Mouse (Mus musculus): ENCODE measurements around the gene Ppie.
"Not testable (repeated sequence)": the region's sequence is repeated elsewhere in the genome, so short reads cannot be mapped to it uniquely, and the experiment has no call there.

The Ppie gene

DNA sequence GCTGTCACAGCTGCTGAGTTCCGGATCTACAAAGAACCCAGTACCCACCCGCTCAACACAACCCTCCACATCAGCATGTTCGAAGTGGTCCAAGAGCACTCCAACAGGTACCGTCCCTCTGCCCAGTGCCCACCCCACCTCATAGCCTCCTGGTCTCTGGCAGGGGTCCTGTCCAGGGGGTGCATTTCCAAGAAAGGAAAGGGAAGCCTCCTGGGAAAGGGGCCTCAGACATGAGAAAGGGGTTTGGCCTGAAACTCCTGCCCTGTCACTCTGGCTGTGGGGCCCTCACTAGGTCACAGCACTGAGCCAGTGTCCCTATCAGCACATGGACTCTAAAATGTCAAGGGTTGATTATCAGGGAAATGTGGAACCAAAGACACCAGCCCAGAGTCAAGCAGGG lies 25.1 kb downstream of the Ppie start:
- not testable (repeated sequence) for DNase-seq (ENCODE audit: low read depth, low spot score)

DNA sequence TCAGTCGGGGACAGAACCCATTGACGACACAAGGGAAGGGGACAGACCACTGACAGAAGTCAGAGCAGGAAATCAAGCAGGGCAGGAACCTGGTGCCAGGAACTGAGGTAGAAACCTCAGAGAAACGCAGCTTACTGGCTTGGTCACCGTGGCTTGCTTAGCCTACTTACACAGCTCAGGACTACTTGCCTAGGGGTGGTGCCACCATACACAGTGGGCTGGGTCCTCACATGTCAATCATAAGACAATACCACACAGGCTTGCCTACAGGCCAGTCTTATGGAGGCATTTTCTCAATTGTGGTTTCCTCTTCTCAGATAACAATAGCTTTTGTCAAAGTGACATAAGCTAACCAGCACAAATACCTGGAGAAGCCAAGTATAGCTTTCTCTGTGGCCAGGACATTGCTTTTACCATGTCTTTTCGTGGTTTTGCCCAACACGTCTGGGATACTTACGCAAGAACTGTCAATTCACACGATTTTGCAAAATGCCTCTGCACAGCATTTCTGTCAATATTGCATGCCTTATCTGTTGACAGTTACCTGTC lies 27.5 kb downstream of the Ppie start:
- no peak for DNase-seq (ENCODE audit: low read depth, low spot score)

- not testable (repeated sequence) for DNase-seq (ENCODE audit: low read depth, low spot score)
Measured at GRCm38 (mm10) chr4:123111275-123111983, 28.3 kb downstream of the Ppie start.

GRCm38 (mm10) chr4:123110751-123111150 lies 29.0 kb downstream of the Ppie start:
- no peak for DNase-seq (ENCODE audit: low read depth, low spot score)

DNA sequence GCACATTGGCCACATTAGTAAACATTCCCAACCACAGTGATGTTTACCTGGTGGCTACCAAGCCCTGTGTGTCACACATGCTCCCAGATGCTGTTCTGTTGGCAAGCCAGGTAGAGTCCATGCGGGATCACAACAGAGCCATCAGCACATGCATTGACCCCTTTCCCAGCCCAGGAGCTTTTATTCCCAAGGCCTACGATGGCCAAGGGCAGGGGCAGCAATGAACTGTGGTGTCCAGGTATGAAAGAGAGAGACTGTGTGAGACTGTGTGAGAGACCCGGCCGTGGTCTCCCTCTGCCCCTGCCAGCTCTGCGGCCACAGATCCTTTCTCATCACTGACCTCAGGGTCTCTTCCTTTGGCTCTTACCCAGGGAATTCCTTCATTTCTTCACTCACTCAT lies 31.7 kb downstream of the Ppie start:
- DNase-seq (ENCODE audit: low read depth, low spot score) = no peak

DNA sequence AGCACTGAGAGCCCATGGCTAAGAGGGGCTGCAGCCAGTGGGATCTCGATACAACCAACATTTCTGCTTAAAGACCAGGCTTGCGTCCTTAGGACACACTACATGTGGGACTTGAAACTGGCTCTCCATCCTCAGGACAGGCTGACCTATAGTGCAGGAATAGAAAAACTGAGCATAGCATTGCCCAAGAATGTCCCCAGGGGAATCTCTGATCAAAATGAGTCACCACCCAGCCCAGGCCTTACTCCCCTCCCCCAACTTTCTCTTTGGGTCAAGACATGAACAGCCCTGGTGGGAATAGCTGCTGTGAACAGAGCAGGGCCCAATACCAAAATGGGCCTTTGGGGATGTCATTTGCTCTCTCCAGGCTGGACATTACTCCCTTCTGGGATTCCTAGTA lies 32.9 kb downstream of the Ppie start:
- no peak for DNase-seq (ENCODE audit: low read depth, low spot score)

DNA sequence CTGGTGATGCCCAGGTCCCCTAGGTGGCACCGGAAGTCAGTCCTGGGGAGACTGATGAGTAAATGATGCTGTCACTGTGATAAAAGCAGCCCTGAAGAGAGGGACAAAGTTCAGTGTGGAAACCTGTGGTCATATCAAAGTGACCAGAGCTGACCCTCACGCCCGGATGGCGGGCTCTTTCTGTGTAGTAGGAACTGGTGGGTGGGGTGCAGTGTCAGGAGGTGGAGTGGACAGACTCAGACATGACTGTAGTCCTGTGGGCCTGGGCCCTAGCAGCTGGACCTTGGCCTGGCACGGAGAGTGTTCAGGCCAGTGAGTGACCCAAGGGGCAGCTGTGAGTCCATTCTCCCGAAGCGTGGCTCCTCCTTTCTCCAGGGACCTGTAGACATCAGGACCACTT lies 33.8 kb downstream of the Ppie start:
- DNase-seq (ENCODE audit: low read depth, low spot score) = not testable (repeated sequence)

DNA sequence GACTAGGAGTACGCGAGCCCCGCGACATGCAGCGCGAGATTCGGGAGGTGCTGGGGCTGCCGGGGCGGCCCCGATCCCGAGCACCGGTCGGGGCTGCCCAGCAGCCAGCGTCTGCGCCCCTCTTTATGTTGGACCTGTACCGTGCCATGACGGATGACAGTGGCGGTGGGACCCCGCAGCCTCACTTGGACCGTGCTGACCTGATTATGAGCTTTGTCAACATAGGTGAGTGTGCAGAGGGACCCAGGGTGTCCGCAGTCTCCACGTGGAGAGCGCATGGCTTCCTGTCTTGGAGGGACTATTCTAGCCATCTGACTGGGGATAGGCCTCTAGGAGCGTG lies 34.3 kb downstream of the Ppie start:
- no peak for DNase-seq (ENCODE audit: low read depth, low spot score)

DNA sequence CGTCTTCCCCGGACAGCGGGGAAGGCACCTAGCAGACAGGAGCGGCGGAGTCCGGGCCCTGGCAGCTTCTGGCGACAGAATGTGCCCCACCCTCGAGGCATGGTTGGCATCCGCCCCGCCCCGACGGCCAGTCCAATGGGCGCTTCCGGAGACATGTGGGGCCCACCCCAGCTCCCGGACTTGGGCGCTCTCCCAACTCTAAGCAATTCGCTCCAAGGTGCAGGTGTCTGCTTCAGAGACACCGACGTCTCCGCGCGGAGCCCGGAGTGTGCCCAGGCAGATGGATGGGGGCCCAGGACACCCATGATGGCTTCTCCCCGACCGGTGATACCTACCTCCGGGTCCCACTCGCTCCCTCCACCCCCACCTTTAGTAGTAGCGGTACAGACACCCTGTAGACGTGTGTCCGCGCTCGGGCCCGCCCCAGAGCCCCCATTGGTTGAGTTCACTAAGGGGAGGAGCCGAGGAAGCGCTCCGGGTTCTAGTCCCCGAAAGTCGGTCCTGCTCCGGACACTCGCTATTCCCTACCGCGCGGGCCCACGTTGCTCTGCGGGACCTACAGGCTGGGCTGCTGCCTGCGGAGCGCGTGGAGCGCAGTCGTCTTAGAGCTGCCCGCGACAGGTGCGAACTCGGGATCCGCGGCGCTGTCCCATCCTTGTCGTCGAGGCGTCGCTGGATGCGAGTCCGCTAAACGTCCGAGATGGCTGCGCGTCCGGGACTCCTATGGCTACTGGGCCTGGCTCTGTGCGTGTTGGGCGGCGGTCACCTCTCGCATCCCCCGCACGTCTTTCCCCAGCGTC lies 34.9 kb downstream of the Ppie start, which contains the start of gene Bmp8b:
Gene Bmp8b (plus strand): TSS at position 515 of the 800 bp plus-strand sequence.
- DNase-seq (ENCODE audit: low read depth, low spot score) = no peak

DNA sequence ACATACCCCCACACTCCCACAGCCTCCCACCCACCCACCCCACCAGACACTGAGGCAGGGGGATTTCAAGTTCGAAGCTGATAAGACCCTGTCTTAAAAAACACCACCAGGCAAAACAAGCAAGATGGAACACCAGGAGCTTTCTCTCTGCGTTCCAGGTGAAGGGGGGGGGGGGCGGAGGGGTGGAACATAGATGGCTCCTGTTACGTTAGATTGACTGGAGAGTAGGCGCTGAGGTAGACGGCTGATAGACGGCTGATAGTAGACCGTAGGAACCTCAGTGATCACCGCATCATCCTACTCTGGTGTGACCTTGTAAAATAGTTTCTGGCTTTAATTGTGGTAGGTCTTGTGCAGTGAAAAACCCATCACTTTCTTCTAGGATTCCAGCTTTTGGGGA lies 45.9 kb downstream of the Ppie start:
- no peak for DNase-seq (ENCODE audit: low read depth, low spot score)

- DNase-seq (ENCODE audit: low read depth, low spot score) = peak; percentile 52
Measured at GRCm38 (mm10) chr4:123093064-123093776, 46.5 kb downstream of the Ppie start.

DNA sequence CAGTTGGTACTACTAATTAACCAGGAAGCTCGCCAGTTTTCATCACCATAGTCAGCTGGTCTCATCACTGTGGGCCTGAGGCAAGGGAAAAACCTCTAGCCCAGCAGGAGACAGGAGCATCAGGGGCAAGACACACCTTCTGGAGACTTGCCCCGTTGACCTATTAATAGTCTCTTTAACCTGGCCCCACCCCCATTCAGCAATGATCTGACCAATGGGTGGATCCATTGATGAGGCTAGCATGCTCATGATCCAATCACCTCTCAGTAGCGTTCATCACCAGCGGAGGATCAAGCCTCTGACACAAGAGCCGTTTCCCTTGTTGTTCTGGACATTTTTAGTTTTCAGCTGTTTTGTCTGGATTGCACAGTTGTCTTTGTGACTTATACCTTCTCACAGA lies 47.1 kb downstream of the Ppie start:
- DNase-seq (ENCODE audit: low read depth, low spot score) = no peak

GRCm38 (mm10) chr4:123086381-123086780 lies 53.4 kb downstream of the Ppie start:
- DNase-seq (ENCODE audit: low read depth, low spot score) = no peak

- DNase-seq (ENCODE audit: low read depth, low spot score) = no peak
Measured at GRCm38 (mm10) chr4:123085290-123085689, 54.5 kb downstream of the Ppie start.

DNA sequence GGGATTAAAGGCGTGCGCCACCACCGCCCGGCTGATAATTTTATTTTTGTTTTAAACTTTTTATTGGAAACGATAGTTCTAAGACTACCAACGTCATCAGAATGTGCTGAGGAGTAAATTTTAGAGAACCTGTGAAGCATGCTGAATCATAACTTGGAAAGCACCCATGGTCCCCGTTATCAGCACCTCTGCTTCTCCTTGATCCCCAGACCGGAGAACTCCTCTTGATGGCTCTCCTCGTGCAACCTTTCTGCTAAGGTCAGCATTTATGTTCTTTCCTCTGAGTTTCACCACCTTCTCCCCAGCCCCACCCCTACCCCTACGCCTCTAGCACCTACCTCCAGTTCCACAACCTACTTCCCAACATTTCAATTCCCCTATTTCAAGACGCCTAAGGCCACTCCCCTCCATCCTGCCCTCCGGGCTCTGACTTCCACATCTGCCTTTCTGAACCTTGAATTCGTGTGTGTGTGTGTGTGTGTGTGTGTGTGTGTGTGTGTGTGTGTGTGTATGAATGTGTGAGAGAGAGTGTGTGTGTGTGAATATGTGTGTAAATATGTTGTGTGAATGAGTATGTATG lies 56.3 kb downstream of the Ppie start:
- no peak for DNase-seq (ENCODE audit: low read depth, low spot score)

GRCm38 (mm10) chr4:123082283-123083163 lies 57.2 kb downstream of the Ppie start:
- DNase-seq (ENCODE audit: low read depth, low spot score) = peak; percentile 71

DNA sequence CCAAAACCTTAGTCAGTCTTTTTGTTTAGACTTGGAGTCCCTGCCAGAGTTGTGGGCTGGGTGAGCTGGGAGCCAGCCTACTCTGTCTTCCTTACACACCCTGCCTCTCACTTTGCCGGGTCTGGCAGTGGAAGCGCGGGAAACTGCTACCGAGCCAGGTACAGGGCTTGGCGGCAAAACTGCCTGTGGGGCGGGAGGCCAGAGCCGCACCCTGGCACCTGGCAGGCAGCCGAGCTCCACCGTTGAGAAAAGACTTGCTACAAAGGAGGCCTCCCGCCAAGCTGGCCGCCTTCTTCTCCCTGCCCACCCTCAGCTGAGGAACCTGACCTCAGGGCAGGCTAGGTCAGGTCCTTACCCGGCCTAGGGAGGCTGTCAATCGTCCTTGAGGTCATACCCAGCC lies 59.0 kb downstream of the Ppie start:
- no peak for DNase-seq (ENCODE audit: low read depth, low spot score)

DNA sequence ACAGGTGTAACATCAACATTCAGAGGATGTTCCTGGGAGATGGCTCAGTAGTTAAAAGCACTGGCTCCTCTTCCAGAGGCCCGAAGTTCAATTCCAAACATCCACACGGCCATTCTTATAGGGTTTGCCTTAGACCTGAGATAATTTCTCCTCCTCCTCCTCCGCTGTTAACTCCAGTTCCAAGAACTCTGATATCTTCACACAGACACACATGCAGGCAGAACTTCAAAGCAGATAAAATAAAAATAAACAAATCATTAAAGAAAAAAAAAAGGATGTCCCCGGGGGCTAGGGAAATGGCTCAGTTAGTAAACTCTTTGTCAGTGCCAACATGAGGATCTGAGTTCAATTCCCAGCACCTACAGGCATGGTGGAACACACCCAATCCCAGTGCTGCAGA lies 61.5 kb downstream of the Ppie start:
- no peak for DNase-seq (ENCODE audit: low read depth, low spot score)
